Mouse (Mus musculus) kidney, postnatal 36 days (tissue): ENCODE measurements around the gene Samd14.
A peak's percentile ranks its signal among the peaks of the same experiment; 100 is the strongest.
"Not testable (repeated sequence)": the region's sequence is repeated elsewhere in the genome, so short reads cannot be mapped to it uniquely, and the experiment has no call there.

Experiments
- DNase-seq, 2 experiments: peaks; one replicate each; pipeline ENCODE4 v3.0.0; 2021 to 2022; ENCODE audit warnings: mixed read lengths in 2 of 2

Samd14 gene

DNA sequence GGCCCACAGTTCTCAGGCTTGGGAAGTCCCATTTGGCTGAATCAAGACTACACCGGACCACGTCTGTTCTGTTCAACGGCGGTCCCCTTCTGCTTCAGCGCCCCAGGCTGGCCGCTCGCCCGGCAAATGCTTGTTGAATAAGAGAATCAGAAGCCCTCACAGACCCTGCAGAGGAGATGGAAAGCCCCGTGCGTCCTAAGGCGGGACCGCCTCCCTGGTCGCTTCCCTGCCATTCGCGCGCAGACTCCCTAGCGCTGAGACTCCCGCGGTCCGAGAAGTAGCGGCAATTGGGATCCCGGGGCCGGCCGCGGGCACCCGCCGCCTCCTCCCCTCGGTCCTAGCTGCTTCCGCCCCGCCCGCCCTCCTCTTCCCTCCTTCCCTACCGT is at the start of gene Samd14:
Samd14 (plus strand) TSS at position 251 of the 386 bp plus-strand sequence.
- DNase-seq = peak; percentile 34 to 73

DNA sequence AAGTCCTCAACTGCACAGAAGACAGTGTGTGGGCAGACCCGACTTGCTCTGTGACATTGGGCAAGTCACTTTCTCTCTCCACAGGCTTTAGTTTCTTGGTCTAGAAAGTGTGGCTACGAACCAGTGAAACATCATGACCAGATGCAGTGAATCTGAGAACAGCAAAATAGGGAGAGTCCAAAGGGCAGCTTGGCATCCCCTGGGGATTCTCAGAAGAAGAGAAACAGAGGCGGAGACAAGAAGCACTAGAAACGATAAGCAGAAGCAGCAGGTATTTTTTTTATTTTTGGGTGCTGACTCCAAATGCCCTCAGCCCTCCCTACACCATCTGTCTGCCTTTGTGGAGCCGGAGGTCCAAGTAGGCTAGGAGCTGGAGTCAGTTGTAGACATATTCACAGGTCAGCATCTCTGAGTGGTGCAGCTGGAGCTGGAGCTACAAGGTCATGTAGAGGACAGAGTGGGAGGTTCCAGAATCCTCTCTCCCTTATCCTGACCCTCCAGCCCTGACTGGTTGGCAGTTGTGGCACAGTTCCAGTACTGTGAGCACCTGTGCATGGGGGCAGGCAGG is 47.1 kb upstream of the Samd14 start:
- DNase-seq = no peak

DNA sequence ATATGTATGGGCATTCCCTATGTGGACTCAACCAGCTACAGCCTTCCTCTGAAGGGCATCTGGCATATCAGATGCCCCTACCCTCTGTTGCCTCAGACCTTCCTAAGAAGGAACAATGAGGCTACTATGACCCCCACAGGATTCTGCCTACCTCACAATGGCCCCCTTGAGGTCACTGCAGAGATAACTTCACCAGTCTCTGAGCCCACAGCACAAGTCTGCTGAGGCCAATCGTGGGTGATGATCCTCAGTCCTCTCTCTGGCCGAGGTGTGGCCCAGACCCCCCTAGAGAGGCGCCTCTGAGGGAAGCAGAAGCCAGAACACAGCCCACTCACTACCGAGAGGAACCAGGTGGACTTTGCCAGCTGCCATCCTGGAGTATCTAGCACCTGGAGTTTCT is 42.3 kb upstream of the Samd14 start, which contains the start of gene Hils1:
Hils1 (plus strand) TSS at position 175 of the 400 bp plus-strand sequence.
- DNase-seq = no peak

DNA sequence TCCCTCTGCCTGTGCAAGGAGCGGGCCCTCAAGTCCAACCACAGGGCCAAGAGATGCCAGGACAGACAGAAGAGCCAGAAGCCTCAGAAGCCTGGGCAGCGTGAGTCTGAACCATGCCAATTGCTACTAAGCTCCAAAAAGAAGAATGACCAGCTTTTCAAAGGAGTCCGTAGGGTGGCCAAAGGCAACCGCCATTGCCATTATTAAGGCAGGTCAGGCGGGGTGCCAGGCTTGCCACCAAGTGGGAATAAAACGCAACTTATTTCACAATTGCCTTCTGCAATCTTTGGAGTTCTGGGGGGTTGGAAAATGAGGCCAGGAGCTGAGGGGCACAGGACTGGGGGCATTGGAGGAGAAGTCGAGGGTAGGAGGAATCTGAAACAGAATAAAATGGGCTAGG is 41.5 kb upstream of the Samd14 start:
- no peak for DNase-seq

DNA sequence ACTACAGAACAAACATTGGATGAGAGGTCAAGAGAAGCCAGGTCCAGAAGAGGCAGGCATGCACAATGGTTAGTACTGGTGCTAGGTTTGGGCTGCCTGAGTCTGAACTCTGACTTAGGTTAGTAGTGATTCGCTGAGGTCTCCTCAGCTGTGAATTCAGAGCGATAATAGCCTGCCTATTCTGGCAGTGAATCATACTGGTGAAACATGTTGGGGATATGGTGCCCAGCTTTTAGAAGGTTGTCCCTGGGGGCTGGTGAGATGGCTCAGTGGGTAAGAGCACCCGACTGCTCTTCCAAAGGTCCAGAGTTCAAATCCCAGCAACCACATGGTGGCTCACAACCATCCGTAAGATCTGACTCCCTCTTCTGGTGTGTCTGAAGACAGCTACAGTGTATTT is 40.0 kb upstream of the Samd14 start:
- DNase-seq = not testable (repeated sequence)

DNA sequence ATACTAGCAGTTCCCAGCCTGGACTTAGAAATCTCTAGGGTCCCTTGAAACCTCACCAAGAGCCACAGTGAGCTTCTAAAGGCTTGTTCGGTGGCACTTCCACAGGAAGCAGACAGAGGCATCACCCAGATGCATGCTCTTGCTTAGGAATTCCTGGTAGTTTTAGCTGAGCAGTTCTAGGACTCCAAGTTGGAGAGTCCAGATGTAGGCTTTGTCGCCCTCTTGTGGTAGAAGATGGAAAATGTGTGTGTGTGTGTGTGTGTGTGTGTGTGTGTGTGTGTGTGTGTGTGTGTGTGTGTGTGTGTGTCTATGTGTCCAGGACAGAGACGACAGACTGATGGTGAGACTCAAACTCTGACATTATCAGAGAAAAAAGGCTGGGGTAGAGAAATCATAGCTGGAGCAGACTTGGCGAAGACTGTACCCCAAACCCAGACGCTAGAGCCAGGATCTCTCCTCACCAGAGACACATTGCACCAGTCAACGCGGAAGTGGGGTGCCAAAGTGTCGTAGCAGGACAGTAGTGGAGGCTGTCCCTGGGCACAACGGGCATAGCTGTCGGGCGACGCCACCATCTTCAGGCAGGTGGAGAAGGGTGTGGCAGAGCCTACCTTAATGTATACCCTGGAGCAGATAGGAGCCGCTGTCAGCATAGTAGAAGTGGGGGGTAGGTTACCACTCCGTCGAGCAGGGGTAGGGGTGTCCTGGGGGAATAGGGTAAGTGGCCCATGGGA is 39.3 kb upstream of the Samd14 start:
- DNase-seq = peak; percentile 74 to 83

DNA sequence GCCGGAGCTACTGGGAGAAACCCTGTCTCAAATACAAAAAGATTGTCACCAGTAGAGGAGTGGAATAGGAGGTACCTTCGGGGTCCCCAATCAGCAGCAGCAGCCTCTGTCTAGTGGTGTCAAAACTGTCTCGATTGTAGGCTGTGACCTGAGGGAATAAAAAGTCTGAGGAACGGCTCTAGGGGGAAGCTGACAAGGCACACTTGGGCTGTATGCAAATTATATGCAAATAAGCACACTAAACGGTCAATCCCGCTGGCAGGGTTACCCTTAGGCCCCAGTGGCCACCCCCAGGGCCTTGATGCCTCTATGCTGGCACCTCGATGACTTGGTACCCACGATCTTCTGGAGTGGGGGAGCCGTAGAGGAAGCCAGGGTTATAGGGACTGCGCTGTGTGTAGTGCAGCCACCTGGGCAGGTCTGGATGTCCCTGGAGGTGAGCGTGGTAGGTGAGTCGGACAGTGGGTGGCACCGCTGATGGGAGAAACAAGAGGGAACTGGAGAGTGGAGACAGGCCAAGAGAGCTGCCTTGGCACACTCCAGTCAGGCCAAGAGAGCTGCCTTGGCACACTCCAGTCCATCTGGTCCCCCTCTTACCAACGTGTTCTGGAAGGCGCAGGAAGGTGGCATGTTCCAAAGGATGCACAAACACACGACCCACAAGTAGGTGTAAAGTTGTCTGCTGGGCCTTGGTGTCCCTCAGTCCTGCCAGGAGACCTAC is 37.6 kb upstream of the Samd14 start:
- no peak for DNase-seq

DNA sequence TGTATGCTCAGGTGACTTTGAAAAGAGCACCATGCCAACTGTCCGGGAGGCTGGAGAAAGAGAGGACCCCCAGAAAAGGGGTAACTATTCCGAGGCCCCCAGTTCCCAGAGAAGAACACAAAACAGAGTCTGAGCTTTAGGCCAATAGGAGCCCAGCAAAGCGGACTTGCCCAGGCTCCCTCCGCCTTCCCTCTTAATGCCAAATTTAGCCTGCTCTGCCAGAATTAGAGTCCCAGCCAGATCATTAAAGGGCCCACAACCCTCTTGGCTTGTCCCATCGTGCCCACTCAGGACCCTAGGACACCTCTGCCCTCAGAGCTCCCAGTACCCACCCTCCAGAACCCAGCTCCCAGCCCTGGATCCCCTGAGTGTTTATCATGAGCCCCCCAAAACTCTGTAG is 36.8 kb upstream of the Samd14 start:
- no peak for DNase-seq

DNA sequence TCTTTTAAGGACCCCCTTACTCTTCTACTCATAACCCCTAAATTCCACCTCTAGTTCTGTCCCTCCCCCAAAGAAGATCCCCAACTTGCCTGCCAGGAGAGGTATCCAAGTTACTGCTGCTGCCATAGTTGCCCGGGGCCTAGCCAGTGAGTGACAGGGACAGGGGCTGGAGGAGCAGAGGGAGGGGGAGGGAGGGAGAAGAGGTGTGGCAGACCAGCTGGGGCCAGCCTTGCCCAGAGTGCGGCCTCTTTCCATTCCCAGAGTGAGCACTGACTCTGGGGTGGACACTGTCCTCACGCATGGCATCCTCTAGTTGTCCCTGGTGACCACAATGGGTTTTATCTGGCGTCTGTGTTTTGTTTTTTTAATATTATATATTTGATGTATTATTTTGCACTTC is 36.4 kb upstream of the Samd14 start:
- no peak for DNase-seq

DNA sequence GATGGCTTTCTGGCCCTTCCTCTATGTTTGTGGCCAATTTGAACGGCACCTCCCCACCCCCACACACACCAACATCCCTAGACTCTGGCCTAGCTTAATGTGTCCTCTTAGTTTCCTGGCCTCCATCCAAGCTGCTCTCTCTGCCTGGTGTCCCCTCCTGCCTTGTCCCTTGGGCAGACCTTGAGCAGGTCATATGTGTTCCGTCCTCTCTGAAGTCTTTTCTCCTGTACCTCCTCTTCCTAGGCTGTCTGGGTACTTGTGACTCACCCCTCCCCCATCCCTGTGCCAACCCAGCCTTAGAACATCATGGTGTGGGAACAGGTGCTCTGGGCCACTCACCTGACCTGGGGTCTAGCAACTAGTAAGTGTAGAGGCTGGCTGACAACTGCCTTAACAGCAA is 34.7 kb upstream of the Samd14 start:
- no peak for DNase-seq

DNA sequence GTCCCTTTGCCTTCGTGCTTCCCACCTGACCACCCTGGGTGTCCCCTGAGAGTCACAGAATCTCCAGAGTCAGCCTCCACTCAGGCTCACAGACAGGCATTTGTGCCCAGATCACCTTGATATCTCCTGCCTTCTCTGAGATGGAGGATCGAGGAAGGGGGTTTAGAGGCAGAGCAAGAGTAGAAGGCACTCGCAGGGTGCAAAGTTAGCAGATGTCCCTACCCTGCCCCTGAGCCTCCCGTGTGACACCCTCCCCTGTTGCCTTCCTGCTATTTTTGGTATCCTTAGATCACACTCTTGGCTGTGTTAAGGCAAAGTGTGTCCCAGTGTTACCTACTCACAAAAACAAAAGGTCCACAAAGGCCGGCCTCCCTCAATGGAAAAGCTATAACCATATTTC is 33.5 kb upstream of the Samd14 start, which contains the start of gene Sgca:
Sgca (minus strand) TSS at position 129 of the 400 bp plus-strand sequence.
- DNase-seq = no peak

DNA sequence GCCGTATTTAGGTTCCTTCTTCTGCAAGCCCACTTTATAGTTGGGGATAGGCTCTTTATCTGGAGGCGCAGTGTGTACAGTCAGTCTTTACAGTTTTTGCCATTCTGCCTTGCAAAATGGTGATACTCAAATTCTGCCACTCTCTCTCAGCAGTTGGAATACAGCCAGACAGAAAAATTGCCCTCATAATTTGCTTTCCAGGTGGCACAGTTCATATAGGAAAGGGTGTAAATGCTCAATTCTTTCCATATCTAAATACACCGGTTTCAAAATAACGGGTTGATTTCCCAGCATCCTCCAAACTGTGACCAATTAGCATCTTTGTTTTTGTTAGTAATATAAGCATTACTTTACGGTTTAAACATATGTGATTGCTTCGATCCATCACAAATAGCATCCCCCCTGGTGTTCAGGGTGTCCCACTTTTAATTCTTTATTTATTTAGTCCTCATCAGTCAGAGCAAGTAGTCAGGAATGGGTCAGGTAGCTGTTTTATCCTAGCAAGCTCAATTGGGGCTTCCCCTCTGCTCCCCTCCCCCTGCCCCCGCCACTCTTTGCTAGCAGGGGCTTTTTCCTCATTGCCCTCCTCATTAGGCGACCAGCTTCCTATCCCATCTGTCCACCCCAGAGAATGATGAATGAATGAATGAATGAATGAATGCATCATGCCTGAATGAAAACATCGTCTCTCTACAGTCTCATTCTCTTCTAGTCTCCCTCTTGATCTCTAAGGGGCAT is 31.3 kb upstream of the Samd14 start:
- no peak for DNase-seq

DNA sequence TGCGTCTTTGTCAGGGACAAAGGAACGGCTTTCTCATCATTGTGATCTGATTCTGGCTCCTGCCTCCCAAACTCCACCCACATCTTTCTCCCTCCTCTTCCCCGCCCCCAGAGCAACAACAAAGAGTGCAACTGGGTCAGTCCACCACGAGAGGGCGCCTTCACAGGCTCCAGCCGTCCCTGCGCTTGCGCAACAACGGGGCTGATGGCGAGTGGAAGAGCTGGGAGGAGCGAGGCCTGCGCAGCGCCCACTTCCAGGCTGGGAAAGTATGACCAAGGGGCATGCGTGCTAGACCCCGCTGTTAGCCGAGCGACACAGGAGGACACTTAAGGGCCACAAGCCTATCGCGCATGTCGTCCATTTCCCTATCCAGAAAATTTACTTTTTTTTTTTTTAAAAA is 30.7 kb upstream of the Samd14 start:
- peak; percentile 96 to 98 for DNase-seq

DNA sequence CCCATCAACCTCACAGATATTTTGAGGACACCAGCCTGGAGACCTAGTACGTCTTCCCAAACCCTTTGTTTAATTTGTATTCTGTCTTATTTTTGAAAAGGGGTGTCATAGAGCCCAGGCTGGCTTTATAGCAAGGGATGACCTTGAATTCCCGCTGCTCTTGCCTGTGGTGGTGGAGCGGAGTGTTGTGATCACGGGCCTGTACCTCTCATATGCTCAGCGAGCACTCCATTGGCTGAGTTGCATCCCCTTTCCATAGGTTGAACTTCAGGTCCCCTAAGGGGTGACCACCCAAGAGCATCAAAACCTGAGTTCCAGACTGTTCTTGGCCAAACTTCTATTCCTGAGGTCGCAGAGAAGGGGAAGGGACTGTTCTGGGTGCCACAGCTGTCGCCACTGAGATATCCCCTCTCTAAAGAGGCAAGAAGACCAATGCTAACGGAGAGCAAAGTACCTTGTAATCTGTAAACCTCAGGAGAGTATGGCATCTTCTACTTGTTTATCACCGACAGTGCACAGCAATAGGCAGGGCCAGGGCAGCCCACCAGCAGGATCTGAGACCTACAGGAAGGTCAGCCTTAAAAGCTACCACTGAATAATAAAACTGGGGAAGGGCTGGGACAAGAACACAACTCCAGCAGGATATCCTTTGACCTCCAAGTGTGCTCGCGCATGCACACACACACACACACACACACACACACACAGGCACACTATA is 30.1 kb upstream of the Samd14 start:
- no peak for DNase-seq

DNA sequence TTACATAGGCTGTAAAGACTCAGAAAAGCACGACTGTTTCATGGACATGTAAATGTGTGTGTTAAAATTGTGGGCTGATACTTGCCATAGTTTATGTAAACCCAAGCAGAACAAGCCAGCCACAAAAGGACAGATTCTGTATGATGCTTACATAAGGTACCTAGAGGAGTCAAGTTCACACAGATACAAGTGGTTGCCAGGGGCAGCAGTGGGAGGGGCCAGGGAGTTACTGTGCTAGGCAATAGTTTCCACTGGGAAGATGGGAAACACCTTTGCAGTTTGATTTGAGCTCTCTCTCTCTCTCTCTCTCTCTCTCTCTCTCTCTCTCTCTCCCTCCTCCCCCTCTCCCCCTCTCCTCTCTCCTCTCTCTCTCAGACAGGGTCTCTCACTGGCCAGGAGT is 24.5 kb upstream of the Samd14 start:
- peak in 1 of 2 experiments; percentile 49 for DNase-seq

DNA sequence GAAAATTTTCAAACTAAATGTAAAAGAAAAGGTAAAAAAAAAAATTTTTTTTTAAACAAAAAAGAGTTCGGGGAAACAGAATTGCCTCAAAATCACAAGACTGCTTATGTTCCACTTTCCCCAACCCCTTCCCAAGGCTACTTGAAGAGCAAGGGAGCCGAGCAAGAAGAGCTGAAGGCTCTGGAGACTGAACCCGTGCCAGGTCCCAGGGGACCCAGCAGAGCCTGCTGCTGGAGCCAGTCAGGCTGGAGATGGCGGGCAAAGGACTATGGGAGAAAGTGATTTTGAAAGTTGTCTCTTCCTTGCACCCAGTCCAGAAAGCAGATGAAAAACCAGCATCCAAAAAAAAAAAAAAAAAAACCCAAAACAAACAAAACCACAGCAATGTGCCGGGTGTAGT is 23.9 kb upstream of the Samd14 start:
- no peak for DNase-seq

DNA sequence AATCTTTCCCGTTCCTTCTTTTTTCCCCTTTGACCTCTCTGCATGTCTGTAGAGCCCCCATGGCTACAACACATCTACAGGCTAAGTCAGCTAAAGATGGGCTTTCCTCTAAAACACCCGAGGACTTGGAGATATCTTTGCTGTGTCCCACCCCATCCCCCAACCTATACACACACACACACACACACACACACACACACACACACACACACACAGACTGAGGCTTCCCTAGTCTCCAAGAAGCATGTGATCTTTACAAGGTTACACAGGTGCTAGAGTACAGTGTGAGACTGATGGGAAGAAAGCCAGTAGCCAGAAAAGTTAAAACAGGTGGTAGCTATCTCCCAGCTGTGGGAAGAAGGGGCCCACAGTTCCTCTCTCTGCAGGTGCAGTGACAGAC is 23.2 kb upstream of the Samd14 start:
- no peak for DNase-seq

DNA sequence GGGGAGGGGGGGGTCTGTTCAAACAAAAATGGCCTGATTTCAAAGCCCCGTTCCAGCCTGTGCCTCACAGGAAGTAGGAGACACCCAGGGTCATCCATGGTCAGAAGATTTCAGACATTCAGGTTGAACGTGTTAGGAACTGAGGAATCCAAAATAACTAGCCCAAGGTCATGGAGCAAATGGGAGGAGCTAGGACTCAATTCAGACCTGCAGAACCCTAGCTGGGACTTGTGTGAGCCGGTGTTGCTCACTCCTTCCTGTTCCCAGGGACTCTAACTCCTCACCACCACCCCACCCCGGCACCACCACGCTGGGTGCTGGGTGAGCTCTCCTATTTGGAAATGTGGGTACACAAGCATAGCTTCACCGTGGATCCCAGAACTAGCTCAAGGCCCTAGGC is 22.3 kb upstream of the Samd14 start:
- DNase-seq = peak in 1 of 2 experiments; percentile 41

DNA sequence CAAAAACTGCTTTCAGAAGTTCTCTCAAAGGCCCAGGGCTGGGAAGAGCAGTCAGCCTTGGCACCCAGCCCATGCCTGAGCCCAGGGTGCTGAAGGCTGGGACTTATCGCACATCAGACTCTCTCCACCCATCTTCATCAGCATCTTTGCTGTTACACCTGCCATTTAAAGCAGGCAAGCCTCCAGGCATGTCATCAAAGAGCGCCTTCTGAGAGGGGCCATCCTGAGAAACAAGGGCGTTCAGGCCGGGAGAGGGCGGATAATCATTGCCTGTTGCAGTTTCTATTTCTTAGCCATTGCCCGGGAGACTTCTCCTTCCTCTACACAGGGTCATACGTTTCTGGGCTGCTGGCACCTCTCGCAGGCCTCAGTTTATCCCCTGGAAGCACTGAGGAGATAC is 21.8 kb upstream of the Samd14 start:
- DNase-seq = peak in 1 of 2 experiments; percentile 41

DNA sequence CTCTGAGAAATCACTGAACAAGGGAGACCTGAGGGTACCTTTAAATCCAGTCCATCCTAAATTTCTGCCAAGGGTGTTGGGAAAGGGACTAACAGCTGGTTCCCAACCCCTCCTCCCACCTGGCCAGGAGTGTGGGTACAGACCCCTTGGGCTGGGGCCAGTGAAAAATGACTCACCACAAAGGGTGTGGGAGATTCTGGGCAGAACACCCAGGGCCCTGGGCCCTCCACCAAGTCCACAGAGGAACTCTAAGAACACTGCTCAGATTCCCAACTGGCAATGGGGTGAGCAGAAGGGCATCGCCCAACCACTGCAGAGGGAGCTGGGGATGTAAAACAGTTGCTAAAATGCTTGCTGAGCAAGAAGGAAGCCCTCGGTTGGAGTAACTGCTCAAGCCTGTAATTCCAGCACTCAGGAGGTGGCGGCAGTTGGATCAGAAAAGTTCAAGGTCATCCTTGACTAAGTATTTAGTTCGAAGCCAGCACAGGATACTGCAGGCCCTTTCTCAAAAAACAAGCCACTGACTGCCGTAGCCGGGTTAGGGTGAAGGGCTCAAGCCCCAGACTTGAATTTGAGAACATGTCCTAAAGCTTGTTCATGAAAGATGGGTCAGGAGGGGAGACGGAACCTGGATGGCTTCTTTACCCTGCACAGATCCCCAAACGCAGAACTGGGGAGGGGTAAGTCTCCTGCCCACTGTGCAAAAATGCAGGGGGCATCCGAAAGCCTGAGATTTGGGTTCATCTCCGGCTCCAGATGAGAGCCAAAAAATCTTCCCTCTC is 20.7 kb upstream of the Samd14 start:
- no peak for DNase-seq

DNA sequence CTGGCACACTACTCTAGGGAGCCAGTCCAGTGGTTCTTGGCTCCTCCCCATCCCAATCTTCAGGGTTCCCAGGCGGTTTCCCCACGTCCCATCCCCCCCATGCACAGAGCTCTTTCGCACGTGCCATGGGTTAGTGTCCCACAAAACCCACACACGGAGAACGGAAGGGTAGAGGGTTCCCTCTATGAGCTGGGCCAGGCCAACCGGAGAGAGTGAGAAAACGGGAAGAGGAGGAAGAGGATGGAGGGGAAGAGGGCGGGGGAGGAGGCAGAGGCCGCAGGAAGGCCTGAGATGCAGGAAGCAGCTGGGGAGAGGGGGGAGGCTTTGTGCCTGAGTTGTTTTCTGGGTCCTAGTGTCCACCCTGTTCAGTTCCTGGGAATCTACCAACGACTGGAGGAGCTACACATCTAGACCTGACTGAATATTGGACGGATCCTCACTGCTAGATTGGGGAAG is 20.1 kb upstream of the Samd14 start:
- DNase-seq = peak; percentile 89 to 93
